Mouse (Mus musculus): ENCODE results near the gene Serpinb1a.
"Not testable (repeated sequence)": the region's sequence is repeated elsewhere in the genome, so short reads cannot be mapped to it uniquely, and the experiment has no call there.

Serpinb1a gene

DNA sequence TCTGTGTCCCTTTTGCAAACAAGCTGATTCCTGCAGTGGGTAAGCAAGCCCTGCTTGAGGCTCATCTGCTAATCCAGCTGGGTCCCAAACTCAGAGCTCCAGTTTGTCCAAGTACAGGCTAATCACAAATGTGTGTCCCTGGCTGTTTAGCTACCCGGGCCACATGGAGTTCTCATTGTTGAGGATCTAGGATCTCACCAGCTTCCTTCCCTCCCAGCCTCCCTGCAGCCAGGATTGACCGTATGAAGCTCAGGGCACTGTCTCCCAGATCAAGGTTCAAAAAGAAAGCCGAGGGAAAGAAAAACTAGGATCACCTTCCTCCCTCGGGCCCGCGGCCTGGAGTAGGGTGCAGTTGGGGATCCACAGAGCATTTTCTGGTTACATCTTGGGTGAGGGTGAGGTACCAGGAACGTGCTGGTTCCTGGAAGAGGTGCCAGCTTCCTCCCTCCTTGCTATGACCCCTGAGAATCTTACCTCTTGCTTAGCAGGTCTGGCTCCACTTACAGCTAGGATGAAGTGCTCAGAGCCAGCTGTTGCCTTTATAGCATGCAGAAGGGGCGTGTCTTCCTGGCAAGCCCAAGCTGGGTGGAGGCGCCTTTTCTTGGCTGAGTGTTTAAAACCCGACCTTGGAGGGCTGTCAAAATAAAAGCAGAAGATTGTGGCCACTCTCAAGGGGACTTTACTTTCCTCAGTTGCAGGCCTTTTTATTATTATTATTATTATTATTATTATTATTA, at the start of gene Serpinb1a:
Gene Serpinb1a, minus strand, starts transcription at position 518 of the 737 bp plus-strand sequence.
- DNase-seq (ENCODE audit: low spot score), result no peak

DNA sequence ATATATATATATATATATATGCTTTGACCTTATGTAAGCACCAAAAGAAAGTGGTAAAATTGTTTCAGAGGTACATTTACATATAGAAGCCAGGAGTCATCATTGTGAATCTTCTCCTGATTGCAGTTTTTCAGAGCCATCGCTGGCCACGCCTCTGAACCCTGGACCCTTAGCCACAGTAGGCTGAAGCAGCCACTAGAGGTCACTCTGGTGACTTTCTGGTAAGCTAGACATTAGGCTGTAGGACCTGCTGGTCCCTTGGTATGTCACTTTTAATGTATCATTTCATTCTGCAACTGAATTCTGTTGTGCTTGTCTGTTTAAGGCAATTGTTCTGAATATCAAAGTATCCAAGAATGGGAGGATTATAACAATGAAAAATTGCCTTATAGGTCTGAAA, 49.7 kb upstream of the Serpinb1a start:
- DNase-seq (ENCODE audit: low spot score), result no peak

DNA sequence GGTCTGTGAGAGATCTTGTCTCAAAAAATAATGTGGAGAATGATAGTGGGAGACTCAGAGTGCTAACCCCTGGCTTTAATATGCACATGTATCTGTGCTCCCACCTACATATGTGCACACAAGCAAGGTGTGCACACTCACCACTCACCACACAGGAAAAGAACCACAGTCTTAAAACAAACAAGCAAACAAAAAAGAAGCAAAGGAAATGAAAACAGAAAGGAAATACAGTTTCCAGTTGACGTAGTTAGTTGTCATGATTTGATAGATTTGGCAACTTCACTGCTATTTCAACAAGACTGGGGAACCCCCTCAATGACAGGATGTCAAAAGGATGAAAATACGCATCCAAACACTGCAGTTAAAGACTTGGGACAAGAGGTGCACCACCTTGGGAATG, 48.1 kb upstream of the Serpinb1a start:
- not testable (repeated sequence) for DNase-seq (ENCODE audit: low spot score)

DNA sequence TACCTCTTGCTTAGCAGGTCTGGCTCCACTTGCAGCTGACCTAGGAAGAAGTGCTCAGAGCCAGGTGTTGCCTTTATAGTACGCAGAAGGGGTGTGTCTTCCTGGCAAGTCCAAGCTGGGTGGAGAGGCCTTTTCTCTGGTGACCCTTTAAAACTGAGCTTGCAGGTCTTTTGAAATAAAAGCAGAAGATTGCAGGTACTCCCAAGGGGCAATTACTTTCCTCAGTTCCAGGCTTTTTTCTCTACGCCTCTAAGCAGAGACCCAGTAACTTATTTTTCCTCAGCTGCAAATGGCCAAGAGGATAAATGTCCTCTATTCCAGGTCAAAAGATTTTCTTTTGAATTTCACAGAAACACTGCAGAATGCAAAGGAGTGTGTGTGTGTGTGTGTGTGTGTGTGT, 47.1 kb upstream of the Serpinb1a start, which contains the start of gene Serpinb1c:
Gene Serpinb1c, minus strand, starts transcription at position 101 of the 400 bp plus-strand sequence.
- no peak for DNase-seq (ENCODE audit: low spot score)

DNA sequence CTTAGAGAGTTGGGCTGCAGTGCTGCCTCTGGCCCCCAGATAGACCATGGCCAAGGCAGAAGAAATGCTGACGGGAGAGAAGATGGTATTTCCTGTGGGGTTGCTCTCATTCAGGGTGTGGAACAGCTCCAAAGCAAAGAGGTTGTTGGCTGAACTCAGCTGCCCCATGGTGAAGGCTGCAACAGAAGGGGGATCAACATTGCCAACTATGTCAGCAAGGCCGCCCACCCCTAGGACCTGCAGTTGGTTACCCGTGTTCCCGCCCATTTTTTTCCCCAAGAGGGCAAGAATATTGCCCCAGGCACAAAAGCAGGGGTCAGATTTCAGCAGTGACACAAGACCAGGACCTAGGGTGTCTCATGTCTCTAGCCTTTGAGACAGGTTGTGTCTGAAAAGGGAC, 45.9 kb upstream of the Serpinb1a start:
- no peak for DNase-seq (ENCODE audit: low spot score)

DNA sequence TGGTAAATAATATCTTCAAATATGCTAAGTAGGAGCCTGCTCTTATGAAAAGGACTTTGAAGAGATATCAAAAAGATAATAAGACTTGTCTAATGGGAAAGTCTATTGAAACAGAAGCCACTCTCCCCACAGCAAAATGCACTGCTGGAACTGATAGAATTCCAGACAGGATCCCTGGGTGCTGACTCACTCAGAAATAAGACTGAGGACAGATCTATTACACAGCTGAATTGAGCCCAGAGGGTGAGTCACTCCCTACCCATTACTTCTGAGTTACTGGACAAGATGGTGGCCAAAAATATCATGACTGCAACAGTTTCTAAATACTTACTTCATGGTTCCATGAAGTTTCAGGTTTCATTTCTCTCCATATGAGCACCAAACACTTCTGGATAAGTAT, 33.8 kb upstream of the Serpinb1a start:
- no peak for DNase-seq (ENCODE audit: low spot score)

DNA sequence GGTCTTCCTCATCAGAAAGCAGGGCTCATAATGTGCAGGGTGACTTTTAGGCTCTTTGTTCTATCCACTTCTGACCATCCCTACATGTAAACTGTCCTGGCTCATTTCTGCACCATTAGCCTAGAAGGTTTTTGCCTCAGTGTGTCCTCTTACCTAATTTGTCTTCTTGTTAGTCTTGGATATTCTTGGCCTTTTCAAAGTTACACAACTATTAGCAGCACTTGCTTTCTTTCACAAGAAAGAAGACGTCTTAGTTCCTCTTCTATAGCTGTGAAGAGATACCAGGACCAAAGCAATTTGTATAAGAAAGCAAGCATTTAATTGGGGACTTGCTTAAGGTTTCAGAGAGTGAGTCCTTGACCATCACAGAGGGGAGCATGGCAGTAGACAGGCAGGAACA, 22.9 kb upstream of the Serpinb1a start:
- no peak for DNase-seq (ENCODE audit: low spot score)

DNA sequence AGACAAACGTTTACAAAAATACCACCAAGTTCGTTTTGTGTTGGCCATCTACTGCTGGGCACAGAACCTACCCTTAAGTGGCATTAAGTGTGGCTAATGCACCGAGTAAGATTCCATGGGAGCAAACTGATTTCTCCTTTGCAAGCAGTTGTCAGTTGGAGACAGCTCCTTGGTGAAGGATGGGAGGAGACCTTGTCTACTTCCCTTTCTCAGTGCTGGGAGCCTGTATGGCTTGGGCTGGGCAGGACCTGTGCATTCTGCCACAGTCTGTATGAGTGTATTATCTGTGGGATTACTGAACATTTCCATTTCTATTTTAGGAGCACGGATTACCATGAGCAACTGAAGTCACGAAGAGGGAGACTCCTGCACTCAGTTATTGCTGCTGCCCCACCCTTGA, 17.9 kb upstream of the Serpinb1a start:
- DNase-seq (ENCODE audit: low spot score), result no peak

DNA sequence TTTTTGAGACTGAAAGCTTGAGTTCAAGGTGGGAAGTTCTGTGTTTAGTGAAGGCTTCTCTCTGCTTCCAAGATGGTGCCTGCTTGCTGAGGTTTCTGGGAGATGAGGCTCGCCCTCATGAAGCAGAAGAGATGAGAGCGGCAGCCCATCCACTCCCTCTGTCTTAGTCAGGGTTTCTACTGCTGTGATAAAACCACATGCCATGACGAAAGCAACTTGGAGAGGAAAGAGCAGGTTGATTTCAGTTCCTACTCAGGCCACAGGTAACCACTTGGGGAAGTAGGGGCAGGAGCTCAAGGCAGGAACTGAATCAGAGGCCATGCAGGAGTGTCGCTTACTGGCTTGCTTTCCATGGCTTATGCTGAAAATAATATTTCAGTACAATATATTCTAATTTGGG, 17.2 kb upstream of the Serpinb1a start:
- DNase-seq (ENCODE audit: low spot score), result not testable (repeated sequence)

DNA sequence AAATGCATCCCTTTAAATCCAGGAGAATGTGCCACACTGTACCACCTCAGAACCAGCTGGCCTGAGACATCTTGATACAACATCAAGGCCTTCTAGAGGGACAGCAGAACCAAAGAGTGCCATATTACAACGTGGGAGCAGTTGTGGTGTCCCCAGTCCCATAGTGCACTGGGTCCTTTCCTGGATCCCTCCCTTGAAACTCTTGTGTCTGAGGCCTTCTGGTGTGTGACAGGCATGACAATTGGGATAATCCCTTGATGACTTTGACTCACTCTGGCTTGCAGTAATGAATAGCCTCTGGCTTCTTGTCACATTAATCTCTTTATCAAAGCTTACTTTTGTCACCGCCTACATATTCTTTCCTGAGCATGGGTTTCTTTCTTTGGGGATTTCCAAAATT, 16.0 kb upstream of the Serpinb1a start:
- no peak for DNase-seq (ENCODE audit: low spot score)

DNA sequence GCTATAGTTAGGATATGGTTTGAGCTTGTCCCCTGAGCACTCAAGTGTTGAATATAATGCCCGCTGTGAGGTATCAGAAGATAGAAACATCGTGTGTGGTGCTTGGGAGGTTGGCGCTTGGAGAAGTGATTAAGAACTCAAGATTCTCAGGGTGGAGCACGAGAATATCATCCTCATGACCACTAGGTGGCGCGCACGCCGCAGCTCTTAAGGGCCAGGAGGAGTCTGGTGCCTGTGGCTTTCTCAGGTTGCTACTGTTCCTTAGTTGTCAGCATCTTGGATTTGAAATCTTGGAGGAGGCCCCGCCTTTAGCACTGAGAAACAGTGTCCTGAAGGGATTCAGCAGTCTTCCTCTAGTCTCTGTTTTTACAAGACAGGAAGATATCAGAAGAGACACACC, 15.5 kb upstream of the Serpinb1a start:
- DNase-seq (ENCODE audit: low spot score), result peak; percentile 28

DNA sequence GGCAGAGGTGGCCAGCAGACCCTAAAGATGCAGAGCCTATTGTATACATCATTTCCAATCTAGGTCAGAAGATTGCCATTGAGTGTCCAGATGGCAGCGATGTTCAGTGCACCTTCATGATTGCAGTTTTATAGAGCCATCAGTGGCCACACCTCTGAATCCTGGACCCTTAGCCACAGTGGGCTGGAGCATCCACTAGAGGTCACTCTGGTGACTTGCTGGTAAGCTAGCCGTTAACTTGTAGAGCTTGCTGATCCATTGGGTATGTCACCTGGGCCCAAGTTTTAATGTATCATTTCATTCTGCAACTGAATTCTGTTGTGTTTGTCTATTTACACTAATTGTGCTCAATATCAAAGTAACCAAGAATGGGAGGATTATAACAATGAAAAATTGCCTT, 14.6 kb upstream of the Serpinb1a start:
- no peak for DNase-seq (ENCODE audit: low spot score)

DNA sequence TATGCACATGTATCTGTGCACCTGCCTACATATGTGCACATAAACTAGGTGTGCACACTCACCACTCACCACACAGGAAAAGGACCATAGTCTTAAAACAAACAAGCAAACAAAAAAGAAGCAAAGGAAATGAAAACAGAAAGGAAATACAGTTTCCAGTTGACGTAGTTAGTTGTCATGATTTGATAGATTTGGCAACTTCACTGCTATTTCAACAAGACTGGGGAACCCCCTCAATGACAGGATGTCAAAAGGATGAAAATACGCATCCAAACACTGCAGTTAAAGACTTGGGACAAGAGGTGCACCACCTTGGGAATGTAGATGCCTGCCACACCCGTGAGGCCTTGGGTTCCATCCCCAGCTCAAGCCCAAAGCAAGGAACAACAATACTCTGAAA, 13.5 kb upstream of the Serpinb1a start:
- not testable (repeated sequence) for DNase-seq (ENCODE audit: low spot score)

DNA sequence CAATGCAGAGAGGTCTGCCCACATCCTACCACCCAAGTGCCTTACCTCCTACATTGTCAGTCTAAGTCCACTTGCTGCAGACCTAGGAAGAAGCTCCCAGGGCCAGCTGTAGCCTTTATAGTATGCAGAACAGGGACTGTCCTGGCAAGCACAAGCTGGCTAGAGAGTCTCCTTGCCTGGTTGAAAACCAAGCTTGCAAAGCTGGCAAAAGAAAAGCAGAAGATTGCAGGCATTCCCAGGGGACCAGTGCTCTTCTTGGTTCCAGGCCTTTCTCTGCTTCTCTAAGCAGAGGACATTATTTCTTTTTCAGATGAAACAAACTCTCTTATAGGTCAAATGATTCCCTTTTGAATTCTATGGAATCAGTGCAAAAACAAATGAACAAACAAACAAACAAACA, 12.5 kb upstream of the Serpinb1a start:
- no peak for DNase-seq (ENCODE audit: low spot score)

DNA sequence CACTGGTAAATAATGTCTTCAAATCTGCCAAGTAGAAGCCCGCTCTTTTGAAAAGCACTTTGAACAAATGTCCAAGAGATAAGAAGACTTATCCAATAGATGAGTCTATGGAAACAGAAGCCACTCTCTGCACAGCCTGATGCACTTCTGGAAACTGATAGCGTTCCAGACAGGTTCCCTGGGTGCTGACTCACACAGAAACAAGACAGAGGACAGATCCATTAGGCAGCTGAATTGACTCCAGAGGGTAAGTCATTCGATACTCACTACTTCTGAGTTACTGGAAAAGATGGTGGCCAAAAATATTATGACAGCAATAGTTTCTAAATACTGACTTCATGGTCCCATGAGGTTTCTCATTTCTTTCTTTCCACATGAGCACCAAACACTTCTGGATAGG, 9.8 kb upstream of the Serpinb1a start:
- DNase-seq (ENCODE audit: low spot score), result no peak

DNA sequence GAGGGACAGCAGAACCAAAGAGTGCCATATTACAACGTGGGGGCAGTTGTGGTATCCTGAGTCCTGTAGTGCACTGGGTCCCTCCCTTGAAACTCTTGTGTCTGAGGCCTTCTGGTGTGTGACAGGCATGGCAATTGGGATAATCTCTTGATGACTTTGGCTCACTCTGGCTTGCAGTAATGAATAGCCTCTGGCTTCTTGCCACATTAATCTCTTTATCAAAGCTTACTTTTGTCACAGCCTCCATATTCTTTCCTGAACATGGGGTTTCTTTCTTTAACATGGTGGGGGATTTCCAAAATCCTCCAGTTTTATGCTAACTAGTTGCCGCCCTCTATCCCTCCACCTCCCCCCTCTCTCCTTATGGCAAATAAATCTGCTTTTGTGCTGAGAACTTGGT, 2.1 kb upstream of the Serpinb1a start:
- no peak for DNase-seq (ENCODE audit: low spot score)

DNA sequence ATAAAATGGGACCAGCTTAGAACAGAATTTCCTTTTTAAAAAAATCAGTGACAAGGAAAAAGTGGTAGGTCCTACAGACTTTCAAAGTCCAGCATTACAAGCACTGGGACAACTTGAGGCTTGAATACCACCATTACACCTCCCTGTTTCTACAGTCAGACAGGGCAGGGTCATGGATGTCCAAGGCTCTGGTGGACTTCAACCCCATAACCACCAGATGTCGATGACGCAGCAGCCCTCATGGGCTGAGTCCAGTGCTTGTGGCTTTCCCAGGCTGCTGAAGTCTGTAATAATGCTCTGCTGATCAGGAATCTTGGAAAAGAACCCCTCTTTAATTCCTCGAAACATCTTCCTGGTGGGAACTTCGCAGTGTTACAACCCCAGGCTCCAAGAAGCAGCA, 1.6 kb upstream of the Serpinb1a start:
- no peak for DNase-seq (ENCODE audit: low spot score)

DNA sequence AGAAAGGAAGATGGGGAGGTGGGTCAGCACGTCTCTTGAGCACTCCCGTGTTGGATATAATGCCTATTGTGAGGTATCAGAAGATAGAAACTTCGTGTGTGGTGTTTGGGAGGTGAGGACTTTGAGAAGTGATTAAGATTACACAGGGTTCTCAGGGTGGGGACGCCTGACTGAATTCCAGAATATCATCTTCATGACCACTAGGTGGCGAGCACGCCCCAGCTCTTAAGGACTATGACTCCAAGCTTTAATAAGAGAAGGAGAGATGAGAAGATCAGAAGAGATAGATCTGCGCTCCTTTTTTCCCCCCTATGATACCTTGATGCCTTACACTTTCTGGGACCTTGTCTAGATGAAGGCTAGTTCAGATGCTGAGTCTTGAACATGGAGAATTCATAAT, 982 bp upstream of the Serpinb1a start:
- no peak for DNase-seq (ENCODE audit: low spot score)

DNA sequence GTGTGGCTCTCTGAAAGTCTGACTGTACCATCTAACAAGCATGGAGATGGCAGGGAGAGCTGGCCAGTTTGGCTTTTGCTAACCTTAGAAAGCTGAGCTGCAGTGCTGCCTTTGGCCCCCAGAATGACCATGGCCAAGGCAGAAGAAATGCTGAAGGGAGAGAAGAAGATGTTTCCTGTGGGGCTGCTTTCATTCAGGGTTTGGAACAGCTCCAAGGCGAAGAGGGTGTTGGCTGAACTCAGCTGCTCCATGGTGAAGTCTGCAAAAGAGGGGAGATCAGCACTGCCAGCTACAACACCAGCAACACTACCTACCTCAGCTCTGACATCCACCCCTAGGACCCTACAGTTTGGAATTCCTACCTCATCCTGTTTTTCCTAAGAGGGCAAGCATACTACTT, 829 bp downstream of the Serpinb1a start:
- no peak for DNase-seq (ENCODE audit: low spot score)

DNA sequence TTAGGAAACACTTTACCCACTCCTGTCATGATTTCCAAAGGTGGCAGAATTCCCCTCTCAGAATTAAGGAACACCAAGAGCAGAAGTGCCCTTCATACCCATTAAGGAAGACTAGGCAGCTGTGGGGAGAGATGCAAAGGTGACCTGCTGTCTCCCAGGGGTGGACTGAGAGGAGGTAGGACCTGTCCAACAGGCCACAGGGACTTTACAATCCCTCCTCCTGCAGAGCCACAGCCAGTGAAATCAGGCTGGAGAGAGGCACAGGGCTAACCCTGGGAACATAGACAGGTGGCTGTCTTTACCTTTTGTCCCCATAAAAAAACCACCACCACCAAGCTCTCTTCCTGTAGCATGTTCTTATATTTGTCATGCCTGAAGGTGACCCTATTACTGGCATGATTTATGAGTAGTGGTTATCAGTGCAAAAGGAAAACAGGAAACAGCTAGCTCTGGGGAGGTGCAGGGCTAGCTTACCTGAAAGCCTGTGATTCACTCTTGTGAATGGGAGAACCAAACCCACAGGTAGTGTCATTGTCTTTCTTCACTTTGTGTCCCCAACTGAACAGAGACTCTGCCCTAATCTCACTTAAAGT, 1.4 kb downstream of the Serpinb1a start:
- no peak for DNase-seq (ENCODE audit: low spot score)

DNA sequence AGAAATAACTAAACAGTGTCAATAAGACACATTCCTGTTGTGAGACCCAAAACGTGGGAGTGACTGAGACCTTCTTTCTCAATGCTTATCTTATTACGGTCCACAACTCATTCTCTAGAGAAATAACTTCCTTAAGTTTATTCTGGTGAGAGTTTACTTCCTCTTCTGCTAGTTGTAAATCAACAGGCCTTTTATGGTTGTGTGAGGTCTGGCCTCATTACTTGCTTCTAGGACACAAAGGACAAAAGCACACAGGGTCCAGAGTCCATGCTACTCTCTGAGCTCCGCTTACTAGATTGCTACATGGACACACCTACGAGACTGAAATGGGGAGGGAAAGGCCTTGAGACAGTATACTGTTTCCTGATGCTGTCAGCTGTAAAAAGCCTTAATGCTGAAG, 1.9 kb downstream of the Serpinb1a start:
- no peak for DNase-seq (ENCODE audit: low spot score)

DNA sequence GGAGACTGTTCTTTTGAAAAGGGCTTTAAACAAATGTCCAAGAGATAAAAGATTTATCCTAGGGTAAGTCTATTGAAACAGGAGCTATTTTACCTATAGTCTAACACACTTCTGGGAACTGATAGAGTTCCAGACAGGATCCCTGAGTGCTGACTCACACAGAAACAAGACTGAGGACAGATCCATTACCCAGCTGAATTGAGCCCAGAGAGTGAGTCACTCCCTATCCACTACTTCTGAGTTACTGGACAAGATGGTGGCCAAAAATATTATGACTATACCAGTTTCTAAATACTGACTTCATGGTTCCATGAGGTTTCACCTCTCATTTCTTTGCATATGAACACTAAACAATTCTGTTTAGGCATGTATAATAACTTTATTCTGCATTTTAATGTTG, 4.8 kb downstream of the Serpinb1a start:
- DNase-seq (ENCODE audit: low spot score), result no peak

DNA sequence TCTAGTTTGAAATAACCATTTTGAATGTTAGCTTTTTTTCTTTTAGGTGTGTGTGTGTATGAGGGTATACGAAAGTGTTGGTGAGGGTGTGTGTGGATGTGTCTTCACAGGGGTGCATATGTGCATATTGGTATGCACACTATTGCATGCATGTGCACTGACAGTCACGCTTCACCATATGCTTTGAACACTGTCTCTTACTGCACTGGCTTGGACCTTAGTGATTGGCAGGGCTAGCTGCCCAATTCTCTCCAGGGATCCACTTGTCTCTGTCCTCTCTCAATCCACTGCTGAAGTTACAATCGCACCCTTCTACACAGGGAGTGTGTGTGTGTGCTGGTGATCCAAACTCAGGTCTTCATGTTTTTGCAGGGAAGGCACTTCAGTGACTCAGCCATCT, 9.6 kb downstream of the Serpinb1a start:
- DNase-seq (ENCODE audit: low spot score), result no peak

DNA sequence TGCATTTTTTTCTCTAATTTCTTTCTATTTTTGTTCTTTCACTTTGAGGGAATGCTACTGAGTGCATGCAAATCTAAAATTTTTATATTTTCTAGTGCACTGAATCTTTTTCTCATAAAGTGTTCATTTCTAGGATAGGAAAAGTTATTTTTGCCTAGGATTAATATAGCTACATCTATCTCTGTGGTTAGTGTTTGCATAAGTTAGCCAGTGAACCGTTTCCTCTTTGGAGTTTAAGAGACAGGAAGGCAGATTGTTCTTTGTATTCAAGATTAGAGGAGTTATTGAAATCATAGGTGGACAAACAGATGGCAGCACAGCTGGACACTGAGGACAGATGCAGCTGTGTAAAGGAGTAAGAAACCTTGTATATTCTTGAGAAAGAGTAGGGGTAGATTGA, 11.7 kb downstream of the Serpinb1a start:
- no peak for DNase-seq (ENCODE audit: low spot score)
